Mouse (Mus musculus) limb, embryonic 13.5 days (tissue): ENCODE data around the gene Phf1. TPM values are rescaled to one million over a fixed set of nuclear protein-coding genes. Genes with fewer than 3 reads are reported as not detected.
A peak's percentile ranks its signal among the peaks of the same experiment; 100 is the strongest.
"Not testable (repeated sequence)": the region's sequence is repeated elsewhere in the genome, so short reads cannot be mapped to it uniquely, and the experiment has no call there.

ENCODE experiments used
- ATAC-seq: fragments of 200-750 bp; cut with Nextera tagmentation; 2 replicates; pipeline ENCODE4 v1.8.0; 2017; ENCODE audit warnings: low read depth, moderate number of reproducible peaks, moderate TSS enrichment; ENCODE audit not compliant: low FRiP score
- H3K27ac ChIP-seq: fragments of 300-500 bp; sonication (generic); 2 replicates; pipeline ENCODE4 v1.5.1; 2015; ENCODE audit warnings: inconsistent platforms, mild to moderate bottlenecking, moderate library complexity
- H3K27me3 ChIP-seq: fragments of 300-500 bp; sonication (generic); 2 replicates; pipeline ENCODE4 v1.6.1; 2015; ENCODE audit warnings: mild to moderate bottlenecking, inconsistent platforms
- H3K36me3 ChIP-seq: fragments of 300-500 bp; sonication (generic); 2 replicates; pipeline ENCODE4 v1.6.1; 2015; ENCODE audit warnings: inconsistent platforms, mild to moderate bottlenecking, moderate library complexity
- H3K4me1 ChIP-seq: fragments of 300-500 bp; sonication (generic); 2 replicates; pipeline ENCODE4 v1.6.1; 2015; ENCODE audit warnings: inconsistent platforms
- H3K4me2 ChIP-seq: fragments of 300-500 bp; sonication (generic); replicated peaks from 2 replicates; pipeline ENCODE4 v1.6.1; 2015; ENCODE audit warnings: inconsistent platforms, mild to moderate bottlenecking, moderate library complexity
- H3K4me3 ChIP-seq: fragments of 300-500 bp; sonication (generic); 2 replicates; pipeline ENCODE4 v1.5.1; 2015; ENCODE audit warnings: moderate library complexity, mild to moderate bottlenecking, inconsistent platforms
- H3K9ac ChIP-seq: fragments of 300-500 bp; sonication (generic); 2 replicates; pipeline ENCODE4 v1.6.1; 2015; ENCODE audit warnings: mild to moderate bottlenecking, inconsistent platforms
- H3K9me3 ChIP-seq: fragments of 300-500 bp; sonication (generic); 2 replicates; pipeline ENCODE4 v1.6.1; 2016; ENCODE audit warnings: inconsistent platforms
- WGBS: fragments of 180-500 bp; shearing (Covaris S2); methylation state at CpG from one replicate; pipeline ENCODE4 v1.1.7; 2015; 5-methylcytosine and 5-hydroxymethylcytosine counted together
- polyA plus RNA-seq: library from polyadenylated mRNA; unstranded; fragments of >200 nt; fragmentation: Nextera tagmentation; extraction: Ambion mirVana; gene quantifications from 2 replicates; pipeline ENCODE4 v1.2.1, GENCODE M21; 2015

The Phf1 gene
- polyA plus RNA-seq, 1 experiment from 2014 or later = 15.6 TPM

- not testable (repeated sequence) for H3K9me3 ChIP-seq, H3K4me2 ChIP-seq, H3K36me3 ChIP-seq, ATAC-seq, H3K4me1 ChIP-seq, H3K27ac ChIP-seq, H3K9ac ChIP-seq, H3K27me3 ChIP-seq, H3K4me3 ChIP-seq
- 92% methylated on average over 15 of the region's 15 CpGs for WGBS
Observed at GRCm38 (mm10) chr17:26907506-26907905, 25.3 kb upstream of the Phf1 start.

DNA sequence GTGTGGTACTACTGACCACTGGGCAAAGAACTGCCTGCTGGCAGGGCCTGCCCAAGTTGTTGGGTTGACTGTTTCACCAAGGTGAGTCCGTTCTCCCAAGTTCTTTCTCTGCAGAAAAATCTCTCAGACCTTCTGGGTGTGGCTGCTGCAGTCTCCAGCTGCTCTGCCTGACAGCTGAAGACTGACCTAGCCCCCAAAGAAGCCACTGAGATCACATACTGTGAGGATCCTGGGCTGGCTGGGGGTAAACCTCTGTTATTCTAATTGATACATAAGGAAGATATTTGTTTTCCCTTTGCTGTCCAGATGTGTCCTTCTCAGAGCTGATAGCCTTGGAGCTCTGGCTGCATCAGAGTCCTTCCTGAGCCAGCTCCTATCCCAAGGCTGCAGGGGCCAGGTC, 17.6 kb upstream of the Phf1 start:
- Histone ChIP-seq H3K27me3 (no peaks in the 10 kb centered on the region), H3K4me1 (peaks cover 11% of the 10 kb centered on the region), H3K4me3 (no peak overlapping the region), H3K9ac (no peak overlapping the region), H3K4me2 (no peak overlapping the region), H3K36me3 (no peaks in the 10 kb centered on the region), H3K9me3 (no peaks in the 10 kb centered on the region), H3K27ac (no peak overlapping the region)
- WGBS = 58% methylated on average over 1 of the region's 1 CpGs
- ATAC-seq = no peak

DNA sequence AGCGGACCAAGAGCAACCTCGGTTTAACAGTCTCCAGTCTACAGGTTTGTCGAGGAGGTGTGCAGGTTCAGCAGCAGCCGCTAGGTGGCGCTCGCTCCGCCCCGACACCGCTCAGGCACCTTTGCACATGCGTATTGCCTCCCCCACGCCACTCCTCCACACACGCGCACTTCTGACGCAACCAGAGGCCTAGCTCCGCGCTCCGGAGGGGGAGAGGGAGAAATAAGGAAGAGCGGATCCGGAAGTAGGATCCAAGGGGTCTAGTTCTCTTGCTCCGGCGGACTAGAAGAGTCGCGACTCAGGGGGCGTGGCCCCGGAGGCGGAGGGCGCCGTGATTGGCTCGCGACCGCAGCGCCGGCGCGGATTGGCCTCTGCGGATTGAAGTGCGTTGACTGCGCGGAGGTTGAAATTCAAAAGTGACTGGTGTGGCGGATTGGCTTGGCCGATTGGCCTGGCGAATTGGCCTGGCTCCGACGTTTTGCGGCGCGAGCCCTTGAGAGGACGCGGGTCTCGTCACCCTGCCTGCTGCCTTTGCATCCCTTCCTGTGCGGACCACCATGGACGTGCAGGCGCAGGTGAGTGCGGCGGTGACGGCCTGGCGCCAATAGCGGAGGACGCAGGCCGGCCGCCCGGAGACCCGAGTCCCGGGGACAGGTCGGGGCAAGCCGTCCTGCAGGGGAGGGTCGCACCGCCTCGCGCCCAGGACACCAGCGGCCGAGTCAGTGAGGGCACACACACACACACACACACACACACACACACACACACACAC, 16.0 kb upstream of the Phf1 start, which contains the start of gene Kifc5b:
Kifc5b (plus strand) TSS at position 381 of the 772 bp plus-strand sequence.
- Histone ChIP-seq H3K27me3 (no peaks in the 10 kb centered on the region), H3K9ac (peak within 1 kb of the TSS; percentile 76), H3K4me3 (peak within 1 kb of the TSS; percentile 74), H3K9me3 (no peaks in the 10 kb centered on the region), H3K36me3 (peaks cover 13% of the 10 kb centered on the region), H3K4me2 (peak within 1 kb of the TSS; percentile 72), H3K27ac (no peak within 1 kb of the TSS), H3K4me1 (peaks cover 11% of the 10 kb centered on the region)
- WGBS = under 1% methylated on average over 63 of the region's 72 CpGs
- peak; percentile 99 for ATAC-seq

GRCm38 (mm10) chr17:26917560-26917959, 15.3 kb upstream of the Phf1 start:
- H3K4me3 ChIP-seq = peak overlapping the region; percentile 74
- not testable (repeated sequence) for H3K9me3 ChIP-seq, H3K27ac ChIP-seq, H3K27me3 ChIP-seq, ATAC-seq
- 2% methylated on average over 12 of the region's 12 CpGs for WGBS
- H3K36me3 ChIP-seq = peaks cover 13% of the 10 kb centered on the region
- H3K4me2 ChIP-seq = peak overlapping the region; percentile 72
- peaks cover 11% of the 10 kb centered on the region for H3K4me1 ChIP-seq
- peak overlapping the region; percentile 76 for H3K9ac ChIP-seq

DNA sequence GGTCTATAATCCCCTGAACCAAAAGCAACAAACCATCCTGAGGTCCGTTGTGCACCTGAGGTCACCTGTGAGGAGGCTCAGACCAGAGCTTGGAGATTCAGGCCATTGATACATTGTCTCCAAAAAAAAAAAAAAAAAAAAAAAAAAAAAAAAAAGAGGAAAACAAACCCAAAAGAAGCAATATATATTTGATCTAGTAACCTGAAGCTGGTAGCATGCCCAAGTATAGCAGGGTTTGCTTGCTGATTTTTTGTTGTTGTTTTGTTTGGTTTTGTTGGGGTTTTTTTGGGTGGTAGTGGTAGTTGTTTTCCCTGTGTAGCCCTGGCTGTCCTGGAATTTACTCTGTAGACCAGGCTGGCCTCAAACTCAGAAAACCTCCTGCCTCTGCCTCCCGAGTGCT, 14.5 kb upstream of the Phf1 start:
- Histone ChIP-seq H3K27ac (no peak overlapping the region), H3K9me3 (no peaks in the 10 kb centered on the region), H3K4me3 (peak overlapping the region; percentile 74), H3K4me2 (peak overlapping the region; percentile 72), H3K4me1 (peaks cover 11% of the 10 kb centered on the region), H3K9ac (0 out of 2 replicates have a peak overlapping the region, but pooled peaks have one; percentile 45), H3K36me3 (peaks cover 16% of the 10 kb centered on the region), H3K27me3 (no peaks in the 10 kb centered on the region)
- WGBS = 71% methylated on average over 2 of the region's 2 CpGs
- ATAC-seq = no peak

DNA sequence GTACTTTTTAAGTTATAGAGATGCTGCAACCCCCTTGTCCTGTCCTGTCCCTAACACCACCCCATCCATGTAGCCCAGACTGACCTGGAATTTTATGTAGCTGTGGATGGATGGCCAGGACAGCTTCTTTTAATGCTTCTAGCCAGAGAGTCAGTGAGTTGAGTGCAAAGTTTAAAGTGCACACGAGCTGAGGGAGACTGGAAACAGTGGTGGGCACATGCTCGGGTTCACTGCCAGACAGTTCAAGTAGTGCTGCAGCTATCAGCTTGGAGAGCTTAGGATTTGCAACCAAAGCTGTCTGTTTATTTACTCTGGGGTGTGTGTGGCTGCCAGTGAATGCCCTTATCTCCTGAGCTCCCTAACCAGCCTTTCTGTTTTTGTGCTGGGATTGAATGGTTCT, 13.3 kb upstream of the Phf1 start:
- WGBS = 71% methylated on average over 2 of the region's 2 CpGs
- not testable (repeated sequence) for H3K4me3 ChIP-seq, ATAC-seq, H3K9ac ChIP-seq, H3K27me3 ChIP-seq, H3K27ac ChIP-seq, H3K9me3 ChIP-seq, H3K4me2 ChIP-seq
- Histone ChIP-seq H3K36me3 (peaks cover 24% of the 10 kb centered on the region), H3K4me1 (peaks cover 11% of the 10 kb centered on the region)

- Histone ChIP-seq H3K36me3 (peaks cover 48% of the 10 kb centered on the region), H3K4me1 (peaks cover 11% of the 10 kb centered on the region)
- H3K4me2 ChIP-seq, H3K9me3 ChIP-seq, H3K27me3 ChIP-seq, H3K9ac ChIP-seq, H3K4me3 ChIP-seq, ATAC-seq, H3K27ac ChIP-seq: not testable (repeated sequence)
- WGBS = 79% methylated on average over 6 of the region's 6 CpGs
Observed at GRCm38 (mm10) chr17:26922368-26922767, 10.5 kb upstream of the Phf1 start.

DNA sequence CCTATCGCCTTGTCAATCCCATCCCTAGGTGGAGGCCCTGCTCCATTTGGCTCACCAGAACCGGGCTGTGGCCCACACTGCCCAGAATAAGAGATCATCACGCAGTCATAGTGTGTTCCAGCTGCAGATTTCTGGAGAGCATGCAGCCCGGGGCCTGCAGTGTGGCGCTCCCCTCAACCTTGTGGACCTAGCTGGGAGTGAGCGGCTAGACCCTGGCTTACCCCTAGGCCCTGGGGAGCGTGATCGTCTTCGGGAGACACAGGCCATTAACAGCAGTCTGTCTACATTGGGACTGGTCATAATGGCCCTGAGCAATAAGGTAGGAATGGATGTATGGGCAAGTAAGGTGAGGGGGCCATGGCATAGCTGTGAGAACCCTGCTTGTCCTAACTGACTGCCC, 7.4 kb upstream of the Phf1 start:
- not testable (repeated sequence) for H3K4me2 ChIP-seq, H3K9me3 ChIP-seq, H3K4me1 ChIP-seq, H3K27me3 ChIP-seq, H3K9ac ChIP-seq, ATAC-seq, H3K27ac ChIP-seq, H3K4me3 ChIP-seq
- WGBS = 94% methylated on average over 9 of the region's 9 CpGs
- H3K36me3 ChIP-seq = peaks cover 71% of the 10 kb centered on the region

GRCm38 (mm10) chr17:26931795-26932194, 1.1 kb upstream of the Phf1 start:
- H3K27ac ChIP-seq, ATAC-seq, H3K9me3 ChIP-seq, H3K4me3 ChIP-seq, H3K27me3 ChIP-seq, H3K4me2 ChIP-seq, H3K9ac ChIP-seq: not testable (repeated sequence)
- WGBS = 69% methylated on average over 7 of the region's 7 CpGs
- Histone ChIP-seq H3K36me3 (peaks cover 54% of the 10 kb centered on the region), H3K4me1 (peaks cover 19% of the 10 kb centered on the region)

DNA sequence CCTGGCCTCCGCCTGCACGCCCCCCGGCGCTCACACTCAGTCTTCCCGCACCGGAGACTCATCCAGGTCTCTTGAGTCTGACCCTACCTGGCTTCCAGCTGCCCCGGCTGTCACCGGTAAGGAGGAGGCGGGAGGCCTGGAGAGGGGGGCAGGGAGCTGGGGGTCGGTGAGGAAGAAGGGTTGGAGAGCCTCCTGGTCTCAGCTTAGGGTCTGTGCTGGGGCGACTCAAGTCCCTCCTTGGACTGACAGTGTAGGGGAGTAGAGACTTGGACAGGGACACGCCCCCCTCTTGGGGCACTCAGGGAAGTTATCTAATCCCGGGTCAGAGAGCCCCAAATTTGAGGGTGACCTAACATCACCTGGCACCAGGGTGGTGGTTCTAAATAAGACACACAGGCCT, 567 bp downstream of the Phf1 start:
- Histone ChIP-seq H3K9me3 (no peaks in the 10 kb centered on the region), H3K9ac (peak overlapping the region; percentile 84), H3K36me3 (peaks cover 51% of the 10 kb centered on the region), H3K4me2 (peak overlapping the region; percentile 93), H3K27me3 (no peaks in the 10 kb centered on the region), H3K4me3 (peak overlapping the region; percentile 74), H3K27ac (peak overlapping the region; percentile 87), H3K4me1 (peaks cover 30% of the 10 kb centered on the region)
- ATAC-seq = peak; percentile 8; the same call in 1 of the 2 replicates
- WGBS = 6% methylated on average over 13 of the region's 13 CpGs

GRCm38 (mm10) chr17:26933885-26934827, 1.3 kb downstream of the Phf1 start:
- no peak for ATAC-seq
- Histone ChIP-seq H3K9ac (peak overlapping the region; percentile 84), H3K4me3 (peak overlapping the region; percentile 74), H3K36me3 (peaks cover 45% of the 10 kb centered on the region), H3K4me1 (peaks cover 34% of the 10 kb centered on the region), H3K27ac (peak overlapping the region; percentile 87; the same call in 1 of the 2 replicates), H3K27me3 (no peaks in the 10 kb centered on the region), H3K4me2 (peak overlapping the region; percentile 93), H3K9me3 (no peaks in the 10 kb centered on the region)
- 78% methylated on average over 16 of the region's 16 CpGs for WGBS

GRCm38 (mm10) chr17:26935027-26935426, 2.2 kb downstream of the Phf1 start:
- ATAC-seq = no peak
- H3K36me3 ChIP-seq = peaks cover 37% of the 10 kb centered on the region
- H3K27ac ChIP-seq = no peak overlapping the region
- H3K4me2 ChIP-seq = no peak overlapping the region
- no peak overlapping the region for H3K4me3 ChIP-seq
- no peak overlapping the region for H3K9ac ChIP-seq
- 88% methylated on average over 9 of the region's 9 CpGs for WGBS
- peaks cover 37% of the 10 kb centered on the region for H3K4me1 ChIP-seq
- no peaks in the 10 kb centered on the region for H3K27me3 ChIP-seq
- H3K9me3 ChIP-seq = no peaks in the 10 kb centered on the region
